Mouse (Mus musculus) adrenal gland, postnatal 36 days (tissue): ENCODE measurements at regions not wholly inside any gene's neighbourhood (a gene's known extent, or its start where the extent isn't known, plus 50 kb on each side); places are given as distances from the start of the nearest gene placed in this dataset.

ENCODE experiments used
- DNase-seq, 2 experiments: peaks; one replicate each; pipeline ENCODE4 v3.0.0; 2021; ENCODE audit warnings: mixed read lengths in 1 of 2

GRCm38 (mm10) chr3:128226503-128226902, 330.4 kb upstream of the Fam241a start:
- DNase-seq, result no peak

- DNase-seq, result no peak
These were observed 326.2 kb upstream of the Fam241a start for GRCm38 (mm10) chr3:128222344-128222743.

GRCm38 (mm10) chr3:128221625-128222024, 325.5 kb upstream of the Fam241a start:
- no peak for DNase-seq

GRCm38 (mm10) chr3:128220776-128221550, 324.8 kb upstream of the Fam241a start:
- no peak for DNase-seq

GRCm38 (mm10) chr3:128217765-128218415, 321.8 kb upstream of the Fam241a start:
- no peak for DNase-seq

GRCm38 (mm10) chr3:128212256-128212655, 316.1 kb upstream of the Fam241a start:
- peak; percentile 73 for DNase-seq

GRCm38 (mm10) chr3:128210591-128210990, 314.5 kb upstream of the Fam241a start:
- DNase-seq, result no peak

GRCm38 (mm10) chr3:128206948-128207347, 310.8 kb upstream of the Fam241a start:
- DNase-seq, result no peak

- DNase-seq, result no peak
These were observed 310.4 kb upstream of the Fam241a start for GRCm38 (mm10) chr3:128206483-128206882.

- no peak for DNase-seq
These were observed 304.6 kb upstream of the Fam241a start for GRCm38 (mm10) chr3:128200574-128201235.

- no peak for DNase-seq
These were observed 303.3 kb upstream of the Fam241a start for GRCm38 (mm10) chr3:128199466-128199865.

- peak; percentile 25 to 56 for DNase-seq
These were observed 296.1 kb upstream of the Fam241a start for GRCm38 (mm10) chr3:128192046-128192800.

- DNase-seq, result no peak
These were observed 291.4 kb upstream of the Fam241a start for GRCm38 (mm10) chr3:128187330-128188044.

- DNase-seq, result peak; percentile 9 to 37
These were observed 290.2 kb upstream of the Fam241a start for GRCm38 (mm10) chr3:128186278-128186677.

- DNase-seq, result no peak
These were observed 285.2 kb upstream of the Fam241a start for GRCm38 (mm10) chr3:128181221-128181908.

- DNase-seq, result no peak
These were observed 253.1 kb upstream of the Fam241a start for GRCm38 (mm10) chr3:128149216-128149615.

GRCm38 (mm10) chr3:128145329-128145728, 249.2 kb upstream of the Fam241a start:
- DNase-seq, result no peak

GRCm38 (mm10) chr3:128127836-128128235, 231.7 kb upstream of the Fam241a start:
- no peak for DNase-seq

GRCm38 (mm10) chr3:128126664-128127063, 230.5 kb upstream of the Fam241a start:
- DNase-seq, result no peak

GRCm38 (mm10) chr3:128122111-128122510, 226.0 kb upstream of the Fam241a start:
- DNase-seq, result no peak
